Mouse (Mus musculus): Measurements from ENCODE around the gene Arpc1b.

DNA sequence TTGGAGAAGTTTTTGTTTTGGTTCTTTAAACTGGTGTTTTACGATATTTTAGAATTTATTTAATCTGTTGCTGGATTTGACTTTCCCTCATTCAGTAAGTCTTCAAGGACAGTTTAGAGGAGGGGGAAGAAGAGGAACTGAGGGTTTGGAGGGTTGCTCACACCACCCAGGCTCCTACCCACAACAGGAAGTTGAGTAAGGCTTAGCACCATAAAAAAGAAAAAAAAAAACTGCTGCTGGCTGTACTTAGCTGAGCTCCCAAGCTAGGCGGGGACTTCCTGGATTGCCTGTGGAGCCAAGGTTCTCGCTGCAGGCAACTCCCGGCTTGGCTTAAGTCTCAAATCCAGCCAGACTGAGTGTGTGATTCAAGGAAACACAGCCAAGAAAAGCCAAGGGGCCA, 2.3 kb downstream of the Arpc1b start:
- no peak for TF ChIP-seq POLR2A (IDR thresholded peaks at IDR 0.05; ENCODE audit: control insufficient read depth, extremely low read depth, insufficient read depth, low read length, poor library complexity)
- no peak for TF ChIP-seq CTCF (IDR thresholded peaks at IDR 0.05; ENCODE audit: borderline replicate concordance, control insufficient read depth, extremely low read depth, insufficient read depth, low read length, poor library complexity)
